Mouse (Mus musculus) heart, postnatal 0 days (tissue): ENCODE data around the gene Pde6g. TPM values are rescaled to one million over a fixed set of nuclear protein-coding genes. Genes with fewer than 3 reads are reported as not detected.

Source experiments
- ATAC-seq: fragments of 200-750 bp; cut with Nextera tagmentation; 2 replicates; pipeline ENCODE4 v1.8.0; 2017; ENCODE audit warnings: low read depth, moderate number of reproducible peaks, moderate library complexity; ENCODE audit not compliant: insufficient read depth
- DNase-seq: peaks from one replicate; pipeline ENCODE4 v3.0.0-alpha.2; 2016; ENCODE audit warnings: low spot score
- H3K27ac ChIP-seq: fragments of 300-500 bp; sonication (generic); 2 replicates; pipeline ENCODE4 v1.5.1; 2014; ENCODE audit warnings: low read depth, mild to moderate bottlenecking
- H3K27me3 ChIP-seq: fragments of 300-500 bp; sonication (generic); 2 replicates; pipeline ENCODE4 v1.6.1; 2014; ENCODE audit warnings: low read length, mixed read lengths; ENCODE audit not compliant: control insufficient read depth, insufficient read depth
- H3K36me3 ChIP-seq: fragments of 300-500 bp; sonication (generic); replicated peaks from 2 replicates; pipeline ENCODE4 v1.6.1; 2014; ENCODE audit warnings: low read length, mixed read lengths; ENCODE audit not compliant: control insufficient read depth, insufficient read depth
- H3K4me1 ChIP-seq: fragments of 300-500 bp; sonication (generic); 2 replicates; pipeline ENCODE4 v1.6.1; 2014; ENCODE audit warnings: antibody characterized with exemption; ENCODE audit not compliant: control insufficient read depth, insufficient read depth
- H3K4me2 ChIP-seq: fragments of 300-500 bp; sonication (generic); 2 replicates; pipeline ENCODE4 v1.6.1; 2014; ENCODE audit warnings: low read depth, mild to moderate bottlenecking, low read length, moderate library complexity
- H3K4me3 ChIP-seq: fragments of 300-500 bp; sonication (generic); 2 replicates; pipeline ENCODE4 v1.5.1; 2014; ENCODE audit warnings: low read depth, low read length
- H3K9ac ChIP-seq: fragments of 300-500 bp; sonication (generic); replicated peaks from 2 replicates; pipeline ENCODE4 v1.6.1; 2014; ENCODE audit warnings: low read depth, low read length, mixed read lengths
- H3K9me3 ChIP-seq: fragments of 300-500 bp; sonication (generic); replicated peaks from 2 replicates; pipeline ENCODE4 v1.6.1; 2016; ENCODE audit warnings: low read length; ENCODE audit not compliant: control insufficient read depth
- CTCF ChIP-seq: IDR thresholded peaks from 2 replicates; pipeline ENCODE4 v1.5.1; 2016; ENCODE audit warnings: antibody characterized with exemption, control low read depth, low read depth
- EP300 ChIP-seq: IDR thresholded peaks from 2 replicates; pipeline ENCODE4 v1.6.1; 2016; ENCODE audit warnings: antibody characterized with exemption, low read depth
- WGBS: fragments of 180-500 bp; shearing (Covaris S2); extraction: QIAGEN DNeasy Blood & Tissue Kit; methylation state at CpG from one replicate; pipeline ENCODE4 v1.1.7; 2014; 5-methylcytosine and 5-hydroxymethylcytosine counted together
- polyA plus RNA-seq: library from polyadenylated mRNA; unstranded; fragments of >200 nt; fragmentation: Nextera tagmentation; extraction: Ambion mirVana; gene quantifications from 2 replicates; pipeline ENCODE4 v1.2.1, GENCODE M21; 2015
- total RNA-seq: library from RNA; depleted of rRNA; stranded (reverse); fragments of >200 nt; gene quantifications from 2 replicates; pipeline ENCODE4 v1.2.3, GENCODE M21; 2014; ENCODE audit warnings: low replicate concordance; rRNA removed

Gene Pde6g
- not detected in 2 replicates for total RNA-seq
- polyA plus RNA-seq = 0.29 and 0.33 TPM in 2 replicates

DNA sequence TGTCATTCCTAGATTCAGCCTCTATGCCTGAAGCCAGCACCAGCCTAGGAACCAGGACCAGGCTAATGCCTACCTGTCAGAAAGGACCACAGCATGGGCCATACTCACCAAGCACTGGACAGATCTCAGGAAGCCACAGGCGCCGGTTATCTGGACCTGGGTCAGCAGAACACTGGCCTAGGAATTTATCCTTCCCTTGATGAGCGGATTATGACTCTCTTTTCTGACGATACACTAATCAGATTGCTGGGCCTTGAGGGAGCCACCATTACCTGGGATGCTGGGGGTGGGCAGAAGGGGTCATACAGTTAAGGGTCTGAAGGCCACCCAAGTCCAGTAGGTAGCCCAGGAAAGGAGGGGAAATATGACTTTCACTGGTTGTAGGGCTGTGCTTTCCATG lies at the start of gene Pde6g:
Gene Pde6g, minus strand, starts transcription at position 195 of the 400 bp plus-strand sequence.
- Histone ChIP-seq H3K9me3 (no peaks in the 10 kb centered on the region), H3K4me1 (no peaks in the 10 kb centered on the region; the same call in 1 of the 2 replicates), H3K4me2 (no peak within 1 kb of the TSS), H3K9ac (no peak within 1 kb of the TSS), H3K4me3 (no peak within 1 kb of the TSS), H3K36me3 (no peaks in the 10 kb centered on the region), H3K27me3 (no peaks in the 10 kb centered on the region), H3K27ac (no peak within 1 kb of the TSS)
- no peak for TF ChIP-seq EP300
- no peak for TF ChIP-seq CTCF
- ATAC-seq (no peak), DNase-seq (no peak)
- WGBS = 83% methylated on average over 4 of the region's 4 CpGs

DNA sequence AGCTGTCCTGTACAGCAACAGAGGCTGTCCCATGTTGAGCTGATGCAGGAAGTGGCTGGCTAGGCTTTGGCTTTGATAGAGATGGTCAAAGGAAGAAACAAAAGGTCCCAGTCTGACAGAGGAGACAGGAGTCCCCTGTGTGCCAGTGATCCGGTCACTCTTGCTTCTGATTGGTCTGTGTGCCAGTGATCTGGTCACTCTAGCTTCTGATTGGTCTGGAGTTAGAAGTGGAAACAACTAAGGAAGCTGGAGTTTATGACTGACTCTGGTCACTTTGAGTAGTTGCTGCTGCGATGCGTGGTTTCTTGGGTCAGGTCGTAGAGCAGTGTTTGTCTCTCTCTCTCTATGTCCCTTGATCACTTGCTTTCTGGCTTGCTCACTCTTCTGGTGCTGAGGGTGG lies 48.4 kb upstream of the Pde6g start:
- Histone ChIP-seq H3K27ac (no peak overlapping the region), H3K4me1 (peaks cover 8% of the 10 kb centered on the region), H3K27me3 (no peaks in the 10 kb centered on the region), H3K36me3 (peaks cover 21% of the 10 kb centered on the region), H3K4me2 (no peak overlapping the region), H3K4me3 (no peak overlapping the region), H3K9me3 (no peaks in the 10 kb centered on the region), H3K9ac (no peak overlapping the region)
- 85% methylated on average over 4 of the region's 4 CpGs for WGBS
- no peak for ATAC-seq
- TF ChIP-seq CTCF = no peak
- TF ChIP-seq EP300 = no peak
- DNase-seq = no peak

DNA sequence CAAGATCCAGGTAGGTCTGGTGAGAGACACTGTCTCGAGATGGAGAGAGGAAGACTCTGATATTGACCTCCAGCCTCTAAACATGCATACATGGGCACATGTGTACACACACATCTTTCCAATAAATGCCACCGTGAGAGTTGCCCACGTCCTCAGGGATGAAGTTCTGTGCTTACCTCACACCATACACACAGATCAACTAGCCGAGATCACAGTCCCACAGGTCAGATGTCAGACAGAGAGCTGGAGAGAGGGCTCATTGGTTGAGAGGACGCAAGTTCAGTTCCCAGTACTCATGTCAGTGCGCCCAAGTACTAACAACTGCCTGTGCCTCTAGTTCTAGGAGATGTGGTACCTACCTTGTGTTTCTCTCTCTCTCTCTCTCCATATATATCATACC lies 47.7 kb upstream of the Pde6g start:
- H3K4me2 ChIP-seq = no peak overlapping the region
- no peak overlapping the region for H3K4me3 ChIP-seq
- H3K27me3 ChIP-seq = no peaks in the 10 kb centered on the region
- peaks cover 27% of the 10 kb centered on the region for H3K36me3 ChIP-seq
- DNase-seq (no peak), ATAC-seq (no peak)
- no peak overlapping the region for H3K9ac ChIP-seq
- H3K9me3 ChIP-seq = no peaks in the 10 kb centered on the region
- peaks cover 8% of the 10 kb centered on the region for H3K4me1 ChIP-seq
- no peak overlapping the region for H3K27ac ChIP-seq
- WGBS = 52% methylated on average over 6 of the region's 6 CpGs
- TF ChIP-seq EP300 = no peak
- TF ChIP-seq CTCF = no peak

DNA sequence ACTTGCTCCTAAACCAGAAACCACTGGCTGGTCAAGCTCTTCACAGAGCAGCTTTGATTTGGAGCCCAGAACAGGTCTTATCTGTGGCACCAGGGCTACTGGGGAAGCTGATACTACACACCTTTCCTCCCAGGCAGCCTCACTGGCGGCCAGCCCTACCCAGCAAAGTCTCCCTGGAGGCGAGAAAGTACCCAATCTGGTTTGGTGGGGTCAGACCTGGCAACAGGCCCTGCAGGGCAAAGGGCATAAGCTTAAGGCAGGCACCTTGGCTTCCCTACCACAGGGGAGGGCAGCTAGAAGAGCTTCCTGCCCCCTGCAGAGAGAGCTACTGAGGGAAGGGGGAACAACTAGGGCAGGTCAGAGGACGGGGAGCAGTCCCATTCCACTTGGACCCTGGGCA lies 47.1 kb upstream of the Pde6g start:
- 8% methylated on average over 3 of the region's 3 CpGs for WGBS
- ATAC-seq (no peak), DNase-seq (no peak)
- H3K27me3 ChIP-seq = no peaks in the 10 kb centered on the region
- H3K4me3 ChIP-seq = no peak overlapping the region
- H3K27ac ChIP-seq = no peak overlapping the region
- H3K9me3 ChIP-seq = no peaks in the 10 kb centered on the region
- 0 out of 2 replicates have a peak overlapping the region, but pooled peaks have one; percentile 26 for H3K9ac ChIP-seq
- no peak overlapping the region for H3K4me2 ChIP-seq
- H3K4me1 ChIP-seq = peaks cover 8% of the 10 kb centered on the region
- H3K36me3 ChIP-seq = peaks cover 33% of the 10 kb centered on the region
- no peak for TF ChIP-seq CTCF
- no peak for TF ChIP-seq EP300

DNA sequence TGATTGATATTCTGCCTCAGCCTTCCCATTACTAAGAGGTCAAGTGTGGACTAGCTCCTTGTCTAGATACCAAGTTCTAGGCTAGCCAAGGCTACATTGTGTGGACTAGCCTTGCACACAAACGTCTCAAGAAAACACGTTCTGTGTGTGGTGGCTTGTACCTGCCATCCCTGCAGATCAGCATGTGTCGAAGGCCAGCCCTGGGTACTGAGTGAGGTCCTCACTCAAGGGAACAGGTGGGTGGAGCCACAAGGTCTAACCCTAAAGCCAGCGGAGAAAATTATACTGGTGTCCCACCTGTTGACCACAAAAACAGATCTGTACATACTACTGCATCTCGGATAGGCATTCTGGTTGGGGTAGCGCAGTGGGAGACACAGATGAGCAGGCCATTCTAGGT lies 46.6 kb upstream of the Pde6g start:
- no peak overlapping the region for H3K4me2 ChIP-seq
- H3K27me3 ChIP-seq = no peaks in the 10 kb centered on the region
- no peak for DNase-seq
- H3K4me3 ChIP-seq = no peak overlapping the region
- no peak overlapping the region for H3K27ac ChIP-seq
- ATAC-seq = no peak
- TF ChIP-seq CTCF = no peak
- TF ChIP-seq EP300 = no peak
- no peaks in the 10 kb centered on the region for H3K9me3 ChIP-seq
- H3K4me1 ChIP-seq = peaks cover 8% of the 10 kb centered on the region
- no peak overlapping the region for H3K9ac ChIP-seq
- WGBS = 78% methylated on average over 6 of the region's 6 CpGs
- peaks cover 37% of the 10 kb centered on the region for H3K36me3 ChIP-seq

DNA sequence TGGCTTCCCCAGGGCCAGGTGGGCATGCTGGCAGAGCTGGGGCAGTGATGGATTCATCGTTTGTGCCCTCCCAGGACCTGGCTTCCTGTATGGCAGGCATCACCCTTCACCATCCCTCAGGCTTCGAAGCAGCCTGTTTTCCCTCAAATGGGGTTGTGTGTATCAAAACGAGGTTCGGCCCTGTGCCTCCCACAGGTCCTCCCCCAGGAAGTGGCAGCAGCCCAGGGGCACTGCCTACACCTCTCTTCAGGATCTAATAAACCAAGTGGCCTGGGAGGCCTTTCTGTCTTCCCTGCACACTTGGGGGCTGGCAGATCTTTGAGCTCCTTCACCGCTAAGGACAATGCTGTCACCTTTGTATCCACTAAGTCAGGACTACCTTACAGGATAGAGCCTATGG lies 45.6 kb upstream of the Pde6g start:
- TF ChIP-seq CTCF (no peak), EP300 (no peak)
- ATAC-seq = no peak

More for the DNA sequence above, 45.6 kb upstream of the Pde6g start:
- no peak overlapping the region for H3K9ac ChIP-seq
- H3K36me3 ChIP-seq = peaks cover 45% of the 10 kb centered on the region
- no peak overlapping the region for H3K4me3 ChIP-seq
- no peaks in the 10 kb centered on the region for H3K9me3 ChIP-seq
- H3K27me3 ChIP-seq = no peaks in the 10 kb centered on the region
- DNase-seq = no peak
- H3K27ac ChIP-seq = no peak overlapping the region
- no peak overlapping the region for H3K4me2 ChIP-seq
- H3K4me1 ChIP-seq = peaks cover 8% of the 10 kb centered on the region
- 88% methylated on average over 5 of the region's 5 CpGs for WGBS
